Mouse (Mus musculus) stomach, postnatal 0 days (tissue): ENCODE results near the gene Akap13.

Source experiments
- CTCF ChIP-seq: IDR thresholded peaks from 2 replicates; pipeline ENCODE4 v1.5.1; 2016; ENCODE audit warnings: antibody characterized with exemption, low read depth, mild to moderate bottlenecking, moderate library complexity
- EP300 ChIP-seq: optimal IDR thresholded peaks from 2 replicates; pipeline ENCODE3; 2016; ENCODE audit warnings: antibody characterized with exemption

DNA sequence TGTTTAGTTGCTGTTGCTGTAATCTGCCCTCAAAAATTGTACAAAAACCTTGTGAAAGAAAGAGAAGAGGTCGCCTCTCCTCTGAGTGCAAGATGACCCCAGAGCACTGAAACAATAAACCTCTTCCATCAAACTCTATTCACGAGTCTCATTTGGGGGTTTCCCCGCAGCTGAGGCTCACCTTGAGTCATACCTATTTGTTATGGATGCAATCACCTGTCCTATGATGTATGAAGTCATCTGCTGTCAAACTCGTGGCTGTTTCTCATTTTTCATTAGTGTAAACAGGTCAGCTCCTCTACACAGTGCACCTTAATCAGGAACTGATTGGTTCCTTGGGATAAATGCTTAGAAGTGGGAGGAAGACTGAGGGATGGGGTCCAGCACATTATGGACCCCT lies 345.2 kb downstream of the Akap13 start:
- TF ChIP-seq EP300 (no peak), CTCF (no peak)
